Mouse (Mus musculus) forebrain, embryonic 10.5 days (tissue): ENCODE results near the gene Exo5. TPM values are rescaled to one million over a fixed set of nuclear protein-coding genes. Genes with fewer than 3 reads are reported as not detected.

Experiments
- DNase-seq: peaks from one replicate; pipeline ENCODE4 v3.0.0-alpha.2; 2017; ENCODE audit warnings: low spot score; ENCODE audit errors: extremely low spot score
- H3K27ac ChIP-seq: fragments of 300-500 bp; sonication (generic); 2 replicates; pipeline ENCODE4 v1.5.1; 2016; ENCODE audit warnings: mild to moderate bottlenecking
- H3K27me3 ChIP-seq: fragments of 300-500 bp; sonication (generic); 2 replicates; pipeline ENCODE4 v1.6.1; 2016; ENCODE audit warnings: mild to moderate bottlenecking; ENCODE audit not compliant: poor library complexity, severe bottlenecking
- H3K36me3 ChIP-seq: fragments of 300-500 bp; sonication (generic); replicated peaks from 2 replicates; pipeline ENCODE4 v1.6.1; 2016; ENCODE audit warnings: mild to moderate bottlenecking, moderate library complexity
- H3K4me1 ChIP-seq: fragments of 300-500 bp; sonication (generic); 2 replicates; pipeline ENCODE4 v1.6.1; 2016
- H3K4me3 ChIP-seq: fragments of 300-500 bp; sonication (generic); 2 replicates; pipeline ENCODE4 v1.5.1; 2016; ENCODE audit warnings: mild to moderate bottlenecking, moderate library complexity
- H3K9me3 ChIP-seq: fragments of 300-500 bp; sonication (generic); 2 replicates; pipeline ENCODE4 v1.6.1; 2016; ENCODE audit warnings: mild to moderate bottlenecking, moderate library complexity
- WGBS: fragments of 180-500 bp; shearing (Covaris S2); methylation state at CpG from one replicate; pipeline ENCODE4 v1.1.7; 2016; 5-methylcytosine and 5-hydroxymethylcytosine counted together
- polyA plus RNA-seq: library from polyadenylated mRNA; unstranded; fragments of >200 nt; fragmentation: Nextera tagmentation; extraction: Ambion mirVana; gene quantifications from 2 replicates; pipeline ENCODE4 v1.2.1, GENCODE M21; 2016

Gene Exo5
- polyA plus RNA-seq, 1 experiment from 2014 or later, result 36.2 TPM

- Histone ChIP-seq H3K27me3 (no peaks in the 10 kb centered on the region), H3K36me3 (peaks cover 27% of the 10 kb centered on the region), H3K9me3 (peaks cover 10% of the 10 kb centered on the region), H3K4me3 (no peak overlapping the region), H3K27ac (no peak overlapping the region), H3K4me1 (no peaks in the 10 kb centered on the region)
- no peak for DNase-seq
- WGBS, result 95% methylated on average over 18 of the region's 18 CpGs
Observed at GRCm38 (mm10) chr4:120930736-120931135, 5.9 kb upstream of the Exo5 start.

DNA sequence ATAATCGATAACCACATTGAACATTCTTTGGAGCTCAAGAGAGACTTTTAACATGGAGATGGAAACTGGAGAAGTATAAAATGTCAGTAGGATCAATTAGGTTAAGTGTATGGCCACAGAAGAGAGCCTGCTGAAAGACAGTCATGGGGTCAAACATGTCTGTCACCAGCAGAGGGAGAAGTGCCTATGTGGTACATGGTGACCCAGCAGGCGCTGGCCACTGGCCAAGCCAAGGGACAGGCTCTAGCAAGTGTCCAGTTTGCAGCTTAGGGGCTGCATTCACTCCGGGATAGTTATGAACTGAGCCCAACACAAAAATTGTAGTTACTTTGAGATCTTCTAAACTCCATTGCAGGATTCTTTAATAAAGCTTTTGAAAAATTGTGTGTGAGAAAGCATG lies 3.9 kb upstream of the Exo5 start:
- Histone ChIP-seq H3K9me3 (peaks cover 10% of the 10 kb centered on the region), H3K36me3 (peaks cover 15% of the 10 kb centered on the region), H3K4me1 (peaks cover 10% of the 10 kb centered on the region), H3K27me3 (no peaks in the 10 kb centered on the region), H3K27ac (no peak overlapping the region), H3K4me3 (no peak overlapping the region)
- no peak for DNase-seq
- WGBS, result 87% methylated on average over 3 of the region's 3 CpGs

- peak overlapping the region; percentile 91 for H3K27ac ChIP-seq
- no peaks in the 10 kb centered on the region for H3K27me3 ChIP-seq
- DNase-seq, result no peak
- peak overlapping the region; percentile 72 for H3K4me3 ChIP-seq
- H3K4me1 ChIP-seq, result peaks cover 10% of the 10 kb centered on the region
- peaks cover 32% of the 10 kb centered on the region for H3K36me3 ChIP-seq
- H3K9me3 ChIP-seq, result peaks cover 20% of the 10 kb centered on the region
- WGBS, result 19% methylated on average over 3 of the region's 3 CpGs
Observed at GRCm38 (mm10) chr4:120925386-120925785, 569 bp upstream of the Exo5 start.

GRCm38 (mm10) chr4:120921461-120921860 lies 3.4 kb downstream of the Exo5 start:
- Histone ChIP-seq H3K4me3 (no peak overlapping the region), H3K27me3 (no peaks in the 10 kb centered on the region), H3K4me1 (peaks cover 10% of the 10 kb centered on the region), H3K36me3 (peaks cover 42% of the 10 kb centered on the region), H3K27ac (no peak overlapping the region), H3K9me3 (peaks cover 19% of the 10 kb centered on the region; the same call in 1 of the 2 replicates)
- 96% methylated on average over 8 of the region's 8 CpGs for WGBS
- DNase-seq, result no peak

DNA sequence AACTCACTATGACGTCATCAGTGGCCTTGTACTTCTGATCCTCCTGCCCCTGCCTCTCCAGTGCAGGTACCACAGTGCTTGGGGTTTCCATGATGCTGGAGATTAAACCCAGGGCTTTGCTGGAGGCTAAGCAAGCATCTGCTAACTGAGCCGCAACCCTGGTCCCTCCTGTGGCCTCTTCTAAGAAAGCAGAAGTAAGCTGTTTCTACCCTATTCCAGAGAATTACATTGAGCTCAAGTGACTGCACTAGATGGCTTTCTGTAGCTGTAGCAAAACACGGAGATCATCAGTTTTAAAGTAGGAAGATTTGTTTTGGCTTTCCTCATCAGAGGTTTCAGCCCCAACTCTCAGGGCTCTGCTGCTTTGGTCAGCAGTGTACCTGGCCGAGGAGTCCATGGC lies 10.3 kb downstream of the Exo5 start:
- Histone ChIP-seq H3K27me3 (peaks cover 6% of the 10 kb centered on the region; the same call in 1 of the 2 replicates), H3K9me3 (no peaks in the 10 kb centered on the region), H3K4me1 (no peaks in the 10 kb centered on the region), H3K27ac (no peak overlapping the region), H3K4me3 (no peak overlapping the region), H3K36me3 (peaks cover 3% of the 10 kb centered on the region)
- WGBS, result 80% methylated on average over 4 of the region's 4 CpGs
- DNase-seq, result no peak

GRCm38 (mm10) chr4:120913861-120914260 lies 11.0 kb downstream of the Exo5 start:
- no peak overlapping the region for H3K27ac ChIP-seq
- no peaks in the 10 kb centered on the region for H3K4me1 ChIP-seq
- H3K4me3 ChIP-seq, result no peak overlapping the region
- H3K9me3 ChIP-seq, result no peaks in the 10 kb centered on the region
- DNase-seq, result no peak
- 83% methylated on average over 1 of the region's 1 CpGs for WGBS
- peaks cover 6% of the 10 kb centered on the region; the same call in 1 of the 2 replicates for H3K27me3 ChIP-seq
- H3K36me3 ChIP-seq, result no peaks in the 10 kb centered on the region

DNA sequence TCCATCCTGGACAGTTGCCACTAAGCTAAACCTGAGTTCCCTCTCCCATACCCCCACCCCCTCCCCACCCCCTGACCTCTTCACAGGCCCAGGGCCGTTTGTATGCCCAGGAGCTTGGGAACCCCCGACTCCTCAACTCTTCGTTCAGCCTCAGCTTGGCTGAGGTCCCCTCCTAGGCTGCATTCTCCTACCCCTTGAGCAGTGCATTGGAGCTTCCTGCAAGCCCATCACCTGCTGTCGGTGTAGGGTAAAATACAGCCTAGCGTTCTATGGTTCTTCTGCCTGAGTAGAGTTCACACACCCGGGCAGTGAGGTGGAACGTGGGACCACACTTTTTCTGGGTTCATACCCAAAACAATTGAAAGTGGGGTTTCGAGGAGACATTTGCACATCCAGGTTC lies 11.4 kb downstream of the Exo5 start:
- no peak overlapping the region for H3K27ac ChIP-seq
- no peaks in the 10 kb centered on the region for H3K4me1 ChIP-seq
- 65% methylated on average over 8 of the region's 8 CpGs for WGBS
- no peaks in the 10 kb centered on the region for H3K36me3 ChIP-seq
- peaks cover 6% of the 10 kb centered on the region; the same call in 1 of the 2 replicates for H3K27me3 ChIP-seq
- H3K4me3 ChIP-seq, result no peak overlapping the region
- H3K9me3 ChIP-seq, result no peaks in the 10 kb centered on the region
- no peak for DNase-seq

- H3K27ac ChIP-seq, result no peak overlapping the region
- H3K27me3 ChIP-seq, result peaks cover 6% of the 10 kb centered on the region; the same call in 1 of the 2 replicates
- DNase-seq, result no peak
- H3K4me1 ChIP-seq, result no peaks in the 10 kb centered on the region
- no peaks in the 10 kb centered on the region for H3K9me3 ChIP-seq
- H3K36me3 ChIP-seq, result no peaks in the 10 kb centered on the region
- WGBS, result 65% methylated on average over 4 of the region's 4 CpGs
- H3K4me3 ChIP-seq, result no peak overlapping the region
Observed at GRCm38 (mm10) chr4:120912866-120913265, 12.0 kb downstream of the Exo5 start.

DNA sequence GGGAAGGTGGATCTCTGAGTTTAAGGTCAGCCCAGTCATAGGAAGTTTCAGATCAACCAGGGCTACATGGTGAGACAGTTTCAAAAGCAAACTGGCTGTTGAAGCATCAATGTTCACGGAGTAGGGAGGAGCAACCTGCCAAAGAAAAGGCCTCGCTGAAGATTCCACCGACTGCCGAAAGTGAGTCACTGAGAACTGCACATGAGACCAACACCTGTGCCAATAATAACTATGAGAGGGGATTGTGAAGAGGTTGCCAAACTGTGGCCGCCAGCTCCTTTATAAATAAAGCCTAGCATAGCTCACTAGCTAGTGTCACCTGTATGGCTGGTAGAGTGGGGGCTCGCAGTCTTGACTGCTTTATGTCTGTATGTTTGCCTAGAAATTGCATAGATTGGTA lies 13.7 kb downstream of the Exo5 start:
- no peak for DNase-seq
- no peak overlapping the region for H3K4me3 ChIP-seq
- peaks cover 6% of the 10 kb centered on the region; the same call in 1 of the 2 replicates for H3K27me3 ChIP-seq
- WGBS, result 84% methylated on average over 6 of the region's 6 CpGs
- no peaks in the 10 kb centered on the region for H3K9me3 ChIP-seq
- no peaks in the 10 kb centered on the region for H3K36me3 ChIP-seq
- no peaks in the 10 kb centered on the region for H3K4me1 ChIP-seq
- H3K27ac ChIP-seq, result no peak overlapping the region

DNA sequence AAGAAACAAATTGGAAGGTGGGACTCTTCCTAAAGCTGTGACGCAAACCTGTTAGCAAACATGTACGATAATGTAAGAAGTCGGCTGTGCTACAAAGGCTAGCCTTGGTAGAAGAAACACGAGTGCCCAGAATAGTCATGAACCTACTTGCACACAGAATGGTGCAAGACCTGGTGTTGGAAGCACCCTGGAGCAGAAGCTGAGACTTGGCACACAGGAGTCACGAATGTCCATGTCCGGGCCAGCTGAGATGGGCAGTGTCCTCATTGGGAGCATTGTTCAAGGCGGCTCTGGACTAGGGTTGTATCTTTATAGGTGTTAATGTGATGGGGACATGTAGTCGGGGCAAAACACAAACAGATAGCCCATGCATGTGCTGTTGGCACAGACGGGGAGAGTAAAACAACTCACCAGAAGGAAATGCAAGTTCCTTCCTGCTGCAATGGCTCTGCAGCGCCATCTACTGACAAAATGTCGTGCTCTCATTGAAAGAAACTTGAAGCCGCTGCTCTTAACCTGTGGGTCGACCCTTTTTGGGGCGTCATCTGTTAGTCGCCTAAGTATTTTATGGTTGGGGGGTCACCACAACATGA lies 15.2 kb downstream of the Exo5 start:
- H3K4me1 ChIP-seq, result no peaks in the 10 kb centered on the region
- H3K36me3 ChIP-seq, result no peaks in the 10 kb centered on the region
- H3K9me3 ChIP-seq, result no peaks in the 10 kb centered on the region
- peaks cover 6% of the 10 kb centered on the region; the same call in 1 of the 2 replicates for H3K27me3 ChIP-seq
- no peak overlapping the region for H3K4me3 ChIP-seq
- no peak overlapping the region for H3K27ac ChIP-seq
- DNase-seq, result peak; percentile 75
- 34% methylated on average over 15 of the region's 15 CpGs for WGBS

DNA sequence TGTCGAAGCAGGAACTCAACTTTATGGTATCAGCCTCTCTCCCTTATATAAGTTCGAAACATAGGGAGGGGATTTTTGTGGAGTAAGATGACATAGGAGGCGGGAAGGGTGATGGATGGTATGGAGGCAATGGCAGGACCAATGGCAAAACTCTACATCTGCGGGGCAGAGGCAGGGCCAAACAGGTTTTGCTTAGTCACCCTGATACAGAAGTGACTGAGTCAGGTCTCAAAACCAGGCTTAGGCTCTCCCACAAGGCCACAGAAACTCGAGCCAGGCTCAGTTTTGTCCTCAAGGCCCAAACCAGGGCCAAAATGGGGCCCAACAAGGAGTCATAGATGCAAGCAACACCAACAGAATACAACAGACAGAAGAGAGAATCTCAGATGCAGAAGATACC lies 19.2 kb downstream of the Exo5 start:
- Histone ChIP-seq H3K4me3 (no peak overlapping the region), H3K36me3 (no peaks in the 10 kb centered on the region), H3K9me3 (no peaks in the 10 kb centered on the region), H3K4me1 (no peaks in the 10 kb centered on the region), H3K27me3 (peaks cover 1% of the 10 kb centered on the region; the same call in 1 of the 2 replicates), H3K27ac (no peak overlapping the region)
- no peak for DNase-seq
- WGBS, result 82% methylated on average over 5 of the region's 5 CpGs

DNA sequence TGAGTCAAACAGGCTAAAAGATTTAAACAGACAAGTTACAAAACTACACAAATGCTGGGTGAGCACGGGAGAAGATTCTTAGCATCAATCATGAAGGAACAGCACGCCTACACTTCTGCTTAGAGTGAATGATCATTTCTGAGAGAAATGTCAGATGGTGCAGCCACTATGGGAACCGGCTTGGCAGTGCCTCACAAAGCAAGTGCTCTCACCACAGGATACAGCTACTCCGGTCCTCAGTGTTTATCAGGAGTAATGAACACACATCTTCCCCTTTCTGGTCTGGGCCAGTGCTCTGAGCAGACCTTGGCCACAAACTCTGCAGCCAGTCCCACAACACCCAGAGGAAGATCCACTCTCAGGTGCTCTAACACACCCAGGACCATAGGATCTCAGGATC lies 20.3 kb downstream of the Exo5 start:
- Histone ChIP-seq H3K36me3 (no peaks in the 10 kb centered on the region), H3K27me3 (no peaks in the 10 kb centered on the region), H3K4me3 (no peak overlapping the region), H3K4me1 (no peaks in the 10 kb centered on the region), H3K27ac (no peak overlapping the region), H3K9me3 (no peaks in the 10 kb centered on the region)
- 80% methylated on average over 4 of the region's 4 CpGs for WGBS
- no peak for DNase-seq

DNA sequence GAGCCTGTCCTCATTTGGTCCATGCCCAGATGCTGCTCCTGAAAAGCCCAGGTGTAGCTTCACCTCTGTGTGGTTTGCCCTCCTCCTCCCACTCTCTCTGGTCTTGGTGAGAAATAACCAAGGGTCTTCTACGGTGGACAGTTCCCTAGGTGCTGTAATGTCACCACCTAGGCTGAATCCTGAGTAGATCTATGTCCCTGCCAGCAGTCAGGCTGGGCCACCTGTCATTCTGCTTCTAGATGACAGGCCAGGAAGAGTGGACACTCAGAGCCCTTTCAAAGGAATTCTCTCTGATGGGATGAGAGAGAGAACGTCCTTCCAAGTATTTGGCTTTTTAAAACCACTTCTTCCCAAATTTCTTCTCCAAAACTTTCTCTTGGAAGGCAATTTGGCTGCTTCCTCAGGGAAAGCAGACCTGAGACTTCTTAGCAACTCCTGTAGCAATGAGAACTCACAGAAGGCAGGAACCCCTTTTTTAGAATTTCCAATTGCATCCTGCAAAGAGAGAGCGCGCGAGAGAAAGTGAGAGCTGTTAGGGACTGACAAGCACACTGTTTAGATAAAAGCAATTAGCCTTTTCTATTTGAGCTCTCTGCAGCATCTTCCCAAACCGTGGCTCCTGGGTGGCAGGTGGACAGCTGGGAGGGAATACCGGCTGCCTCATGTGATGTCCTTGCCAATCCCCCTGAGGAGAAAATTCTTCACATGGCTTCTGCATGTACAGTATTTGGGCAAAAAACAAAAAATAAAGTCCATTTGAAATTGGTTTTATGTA lies 28.8 kb downstream of the Exo5 start:
- H3K27ac ChIP-seq, result no peak overlapping the region
- 80% methylated on average over 7 of the region's 7 CpGs for WGBS
- H3K36me3 ChIP-seq, result no peaks in the 10 kb centered on the region
- H3K27me3 ChIP-seq, result no peaks in the 10 kb centered on the region
- H3K4me1 ChIP-seq, result peaks cover 14% of the 10 kb centered on the region
- no peak for DNase-seq
- H3K4me3 ChIP-seq, result no peak overlapping the region
- no peaks in the 10 kb centered on the region for H3K9me3 ChIP-seq
